Mouse (Mus musculus): ENCODE data around the gene Nfam1. TPM values are rescaled to one million over a fixed set of nuclear protein-coding genes. Genes with fewer than 3 reads are reported as not detected.
A peak's percentile ranks its signal among the peaks of the same experiment; 100 is the strongest.

Nfam1 gene
- polyA plus RNA-seq, 1 experiment from 2014 or later, result 2.2 TPM

GRCm38 (mm10) chr15:82954034-82954433 is 79.1 kb downstream of the Nfam1 start:
- Histone ChIP-seq H3K4me2 (ENCODE audit: low read length) (no peak overlapping the region), H3K4me3 (replicated peaks; ENCODE audit: low read depth, low read length) (no peak overlapping the region), H3K4me1 (replicated peaks; ENCODE audit: insufficient read depth, low read length) (peaks cover 18% of the 10 kb centered on the region), H3K9me3 (replicated peaks; ENCODE audit: low read length) (no peaks in the 10 kb centered on the region), H3K27me3 (ENCODE audit: insufficient read depth, low read length) (peaks cover 7% of the 10 kb centered on the region; the same call in 1 of the 2 replicates), H3K27ac (no peak overlapping the region), H3K9ac (ENCODE audit: low read depth, low read length) (no peak overlapping the region), H3K36me3 (ENCODE audit: insufficient read depth, low read length) (no peaks in the 10 kb centered on the region)
- DNase-seq (ENCODE audit: low spot score), result no peak
- no peak for ATAC-seq (replicated peaks; ENCODE audit: low FRiP score, low read depth)
- TF ChIP-seq CTCF (IDR thresholded peaks at IDR 0.05; ENCODE audit: low read depth), result no peak
- WGBS, result 63% methylated on average over 5 of the region's 5 CpGs

- H3K36me3 ChIP-seq (ENCODE audit: insufficient read depth, low read length), result no peaks in the 10 kb centered on the region
- no peak overlapping the region for H3K4me3 ChIP-seq (replicated peaks; ENCODE audit: low read depth, low read length)
- H3K4me2 ChIP-seq (ENCODE audit: low read length), result no peak overlapping the region
- WGBS, result 37% methylated on average over 4 of the region's 4 CpGs
- H3K27me3 ChIP-seq (ENCODE audit: insufficient read depth, low read length), result peaks cover 7% of the 10 kb centered on the region; the same call in 1 of the 2 replicates
- H3K9ac ChIP-seq (ENCODE audit: low read depth, low read length), result no peak overlapping the region
- DNase-seq (ENCODE audit: low spot score) (no peak), ATAC-seq (replicated peaks; ENCODE audit: low FRiP score, low read depth) (no peak)
- H3K4me1 ChIP-seq (replicated peaks; ENCODE audit: insufficient read depth, low read length), result peaks cover 9% of the 10 kb centered on the region; the same call in 1 of the 2 replicates
- no peaks in the 10 kb centered on the region for H3K9me3 ChIP-seq (replicated peaks; ENCODE audit: low read length)
- no peak for TF ChIP-seq CTCF (IDR thresholded peaks at IDR 0.05; ENCODE audit: low read depth)
- no peak overlapping the region for H3K27ac ChIP-seq
Observed at GRCm38 (mm10) chr15:82953096-82953495, 80.0 kb downstream of the Nfam1 start.

GRCm38 (mm10) chr15:82952292-82952705 is 80.8 kb downstream of the Nfam1 start:
- Histone ChIP-seq H3K27me3 (ENCODE audit: insufficient read depth, low read length) (peaks cover 7% of the 10 kb centered on the region; the same call in 1 of the 2 replicates), H3K36me3 (ENCODE audit: insufficient read depth, low read length) (no peaks in the 10 kb centered on the region), H3K9me3 (replicated peaks; ENCODE audit: low read length) (no peaks in the 10 kb centered on the region), H3K4me2 (ENCODE audit: low read length) (no peak overlapping the region), H3K4me1 (replicated peaks; ENCODE audit: insufficient read depth, low read length) (peaks cover 9% of the 10 kb centered on the region; the same call in 1 of the 2 replicates), H3K9ac (ENCODE audit: low read depth, low read length) (no peak overlapping the region), H3K27ac (no peak overlapping the region), H3K4me3 (replicated peaks; ENCODE audit: low read depth, low read length) (no peak overlapping the region)
- TF ChIP-seq CTCF (IDR thresholded peaks at IDR 0.05; ENCODE audit: low read depth), result no peak
- DNase-seq (ENCODE audit: low spot score) (no peak), ATAC-seq (replicated peaks; ENCODE audit: low FRiP score, low read depth) (no peak)
- WGBS, result 30% methylated on average over 20 of the region's 20 CpGs

- H3K36me3 ChIP-seq (ENCODE audit: insufficient read depth, low read length), result no peaks in the 10 kb centered on the region
- no peak overlapping the region for H3K9ac ChIP-seq (ENCODE audit: low read depth, low read length)
- DNase-seq (ENCODE audit: low spot score) (no peak), ATAC-seq (replicated peaks; ENCODE audit: low FRiP score, low read depth) (no peak)
- no peak overlapping the region for H3K4me3 ChIP-seq (replicated peaks; ENCODE audit: low read depth, low read length)
- TF ChIP-seq CTCF (IDR thresholded peaks at IDR 0.05; ENCODE audit: low read depth), result no peak
- WGBS, result 53% methylated on average over 8 of the region's 8 CpGs
- peaks cover 7% of the 10 kb centered on the region; the same call in 1 of the 2 replicates for H3K27me3 ChIP-seq (ENCODE audit: insufficient read depth, low read length)
- H3K4me2 ChIP-seq (ENCODE audit: low read length), result no peak overlapping the region
- H3K27ac ChIP-seq, result no peak overlapping the region
- H3K9me3 ChIP-seq (replicated peaks; ENCODE audit: low read length), result no peaks in the 10 kb centered on the region
- peaks cover 9% of the 10 kb centered on the region; the same call in 1 of the 2 replicates for H3K4me1 ChIP-seq (replicated peaks; ENCODE audit: insufficient read depth, low read length)
Observed at GRCm38 (mm10) chr15:82950246-82950645, 82.9 kb downstream of the Nfam1 start.

- H3K27me3 ChIP-seq (ENCODE audit: insufficient read depth, low read length), result no peaks in the 10 kb centered on the region; the same call in 1 of the 2 replicates
- 56% methylated on average over 5 of the region's 5 CpGs for WGBS
Observed at GRCm38 (mm10) chr15:82947431-82947830, 85.7 kb downstream of the Nfam1 start.

GRCm38 (mm10) chr15:82944479-82945195 is 88.5 kb downstream of the Nfam1 start:
- H3K4me3 ChIP-seq (replicated peaks; ENCODE audit: low read depth, low read length), result no peak overlapping the region
- H3K9ac ChIP-seq (ENCODE audit: low read depth, low read length), result no peak overlapping the region
- 58% methylated on average over 9 of the region's 9 CpGs for WGBS
- no peaks in the 10 kb centered on the region; the same call in 1 of the 2 replicates for H3K27me3 ChIP-seq (ENCODE audit: insufficient read depth, low read length)
- H3K4me2 ChIP-seq (ENCODE audit: low read length), result no peak overlapping the region
- ATAC-seq (replicated peaks; ENCODE audit: low FRiP score, low read depth), result no peak
- TF ChIP-seq CTCF (IDR thresholded peaks at IDR 0.05; ENCODE audit: low read depth), result no peak
- no peaks in the 10 kb centered on the region for H3K9me3 ChIP-seq (replicated peaks; ENCODE audit: low read length)
- no peak for DNase-seq (ENCODE audit: low spot score)
- no peak overlapping the region for H3K27ac ChIP-seq
- H3K36me3 ChIP-seq (ENCODE audit: insufficient read depth, low read length), result no peaks in the 10 kb centered on the region
- H3K4me1 ChIP-seq (replicated peaks; ENCODE audit: insufficient read depth, low read length), result no peaks in the 10 kb centered on the region

More at GRCm38 (mm10) chr15:82947431-82947830, 85.7 kb downstream of the Nfam1 start:
- H3K4me1 ChIP-seq (replicated peaks; ENCODE audit: insufficient read depth, low read length), result peaks cover 4% of the 10 kb centered on the region; the same call in 1 of the 2 replicates
- ATAC-seq (replicated peaks; ENCODE audit: low FRiP score, low read depth) (no peak), DNase-seq (ENCODE audit: low spot score) (no peak)
- no peak overlapping the region for H3K9ac ChIP-seq (ENCODE audit: low read depth, low read length)
- H3K4me3 ChIP-seq (replicated peaks; ENCODE audit: low read depth, low read length), result no peak overlapping the region
- H3K4me2 ChIP-seq (ENCODE audit: low read length), result no peak overlapping the region
- no peak for TF ChIP-seq CTCF (IDR thresholded peaks at IDR 0.05; ENCODE audit: low read depth)
- H3K27ac ChIP-seq, result no peak overlapping the region
- no peaks in the 10 kb centered on the region for H3K9me3 ChIP-seq (replicated peaks; ENCODE audit: low read length)
- H3K36me3 ChIP-seq (ENCODE audit: insufficient read depth, low read length), result no peaks in the 10 kb centered on the region

Small RNA genes within 50 kb of the gene (microRNA-seq; reads per million reads assigned to microRNA genes)
- gene Mir3080, result 5.8 reads per million, percentile 16 among the genes with 10 or more reads in this experiment

Other genes with a start within 250 kb of the Nfam1 start
- gene Cyp2d26, start 239.0 kb downstream of the Nfam1 start, polyA plus RNA-seq (2015; fragmentation: Nextera tagmentation; extraction: Ambion mirVana), result 55.2 and 65.8 TPM in 2 replicates
- gene Tcf20, start 45.4 kb downstream of the Nfam1 start, polyA plus RNA-seq (2015; fragmentation: Nextera tagmentation; extraction: Ambion mirVana), result 5.6 and 5.8 TPM in 2 replicates
- 76.5 and 83.5 TPM in 2 replicates for gene Serhl, start 56.2 kb upstream of the Nfam1 start, polyA plus RNA-seq (2015; fragmentation: Nextera tagmentation; extraction: Ambion mirVana)
- 52.9 and 56.2 TPM in 2 replicates for gene Rrp7a, start 89.5 kb upstream of the Nfam1 start, polyA plus RNA-seq (2015; fragmentation: Nextera tagmentation; extraction: Ambion mirVana)
- gene Poldip3, start 116.1 kb upstream of the Nfam1 start, polyA plus RNA-seq (2015; fragmentation: Nextera tagmentation; extraction: Ambion mirVana), result 88.6 and 101 TPM in 2 replicates
- gene Cyb5r3, start 139.3 kb upstream of the Nfam1 start, polyA plus RNA-seq (2015; fragmentation: Nextera tagmentation; extraction: Ambion mirVana), result 90.9 and 104 TPM in 2 replicates
- gene A4galt, start 218.5 kb upstream of the Nfam1 start, polyA plus RNA-seq (2015; fragmentation: Nextera tagmentation; extraction: Ambion mirVana), result 26.5 and 27.2 TPM in 2 replicates